Mouse (Mus musculus) G1E (cell line): ENCODE measurements around the gene Best1. TPM values are rescaled to one million over a fixed set of nuclear protein-coding genes. Genes with fewer than 3 reads are reported as not detected.

Source experiments
- ATAC-seq: 2 replicates; pipeline ENCODE4 v1.8.0; 2016; ENCODE audit warnings: mild to moderate bottlenecking; ENCODE audit not compliant: insufficient number of reproducible peaks, poor library complexity, low FRiP score, severe bottlenecking; ENCODE audit errors: extremely low read depth
- DNase-seq: peaks from one replicate; pipeline ENCODE4 v3.0.0; 2012; ENCODE audit warnings: low spot score
- H3K27me3 ChIP-seq: 2 replicates; pipeline ENCODE4 v1.6.1; 2012; ENCODE audit warnings: mild to moderate bottlenecking, low read length, inconsistent platforms; ENCODE audit not compliant: insufficient read depth
- H3K36me3 ChIP-seq: replicated peaks from 2 replicates; pipeline ENCODE3; 2012; ENCODE audit warnings: mild to moderate bottlenecking, inconsistent platforms
- H3K4me1 ChIP-seq: 2 replicates; pipeline ENCODE4 v1.6.1; 2012; ENCODE audit warnings: low read depth, low read length, inconsistent platforms, mixed read lengths; ENCODE audit not compliant: insufficient read depth
- H3K4me3 ChIP-seq: 2 replicates; pipeline ENCODE4 v1.5.1; 2012; ENCODE audit warnings: low read depth, mild to moderate bottlenecking, inconsistent platforms, low read length, moderate library complexity, mixed read lengths
- H3K9me3 ChIP-seq: replicated peaks from 2 replicates; pipeline ENCODE4 v1.6.1; 2012; ENCODE audit warnings: inconsistent platforms
- CTCF ChIP-seq: IDR thresholded peaks from 2 replicates; pipeline ENCODE4 v1.5.1; 2012; ENCODE audit warnings: low read depth, low read length, inconsistent platforms, mixed read lengths
- GATA1 ChIP-seq: IDR thresholded peaks from 2 replicates; pipeline ENCODE4 v1.6.1; 2012; ENCODE audit warnings: borderline replicate concordance, low read length, inconsistent platforms, mixed read lengths
- GATA2 ChIP-seq: IDR thresholded peaks from 2 replicates; pipeline ENCODE4 v1.6.1; 2012; ENCODE audit warnings: low read depth, low read length, inconsistent platforms, borderline replicate concordance
- POLR2AphosphoS5 ChIP-seq: IDR thresholded peaks from 2 replicates; pipeline ENCODE4 v1.6.1; 2012; ENCODE audit warnings: low read depth, low read length, inconsistent platforms; ENCODE audit not compliant: insufficient replicate concordance
- TAL1 ChIP-seq: conservative IDR thresholded peaks from 2 replicates; pipeline ENCODE4 v1.6.1; 2012; ENCODE audit warnings: low read depth, low read length, inconsistent platforms, mixed read lengths
- polyA plus RNA-seq: library from polyadenylated mRNA; stranded (reverse); fragments of >175 nt; gene quantifications from 2 replicates; pipeline ENCODE4 v1.2.3, GENCODE M21; 2012
- total RNA-seq, 2 experiments: library from RNA; stranded (forward) in 1 of 2; stranded (reverse) in 1 of 2; fragments of 200-1000 nt in 1 of 2; fragments of >200 nt in 1 of 2; fragmentation: Nextera tagmentation in 1 of 2; gene quantifications; 2 replicates each; pipeline ENCODE4 v1.2.3; 2014 to 2017

Gene Best1
- total and polyA plus RNA-seq, 3 experiments: 0.03 to 0.22 TPM; not detected in 1

GRCm38 (mm10) chr19:10012827-10013278 lies 11.4 kb upstream of the Best1 start:
- Histone ChIP-seq H3K36me3 (no peaks in the 10 kb centered on the region), H3K9me3 (no peaks in the 10 kb centered on the region), H3K4me1 (peaks cover 72% of the 10 kb centered on the region), H3K4me3 (no peak overlapping the region; the same call in 1 of the 2 replicates), H3K27me3 (peaks cover 8% of the 10 kb centered on the region; the same call in 1 of the 2 replicates)
- DNase-seq (no peak), ATAC-seq (no peak)
- no peak for TF ChIP-seq GATA2
- TF ChIP-seq GATA1: no peak
- TF ChIP-seq TAL1: no peak
- TF ChIP-seq CTCF: no peak
- no peak for TF ChIP-seq POLR2AphosphoS5

GRCm38 (mm10) chr19:10011408-10011807 lies 10.0 kb upstream of the Best1 start:
- peaks cover 58% of the 10 kb centered on the region for H3K4me1 ChIP-seq
- H3K9me3 ChIP-seq: no peaks in the 10 kb centered on the region
- no peak overlapping the region for H3K4me3 ChIP-seq
- H3K27me3 ChIP-seq: peaks cover 10% of the 10 kb centered on the region; the same call in 1 of the 2 replicates
- ATAC-seq: no peak
- no peaks in the 10 kb centered on the region for H3K36me3 ChIP-seq
- no peak for DNase-seq
- no peak for TF ChIP-seq TAL1
- no peak for TF ChIP-seq GATA2
- no peak for TF ChIP-seq CTCF
- TF ChIP-seq GATA1: no peak
- TF ChIP-seq POLR2AphosphoS5: no peak

- no peak overlapping the region for H3K4me3 ChIP-seq
- peaks cover 5% of the 10 kb centered on the region for H3K9me3 ChIP-seq
- peaks cover 11% of the 10 kb centered on the region for H3K4me1 ChIP-seq
- peaks cover 15% of the 10 kb centered on the region for H3K27me3 ChIP-seq
- no peak for ATAC-seq
- H3K36me3 ChIP-seq: no peaks in the 10 kb centered on the region
- DNase-seq: no peak
- TF ChIP-seq TAL1 (no peak), GATA1 (no peak), GATA2 (no peak), CTCF (no peak), POLR2AphosphoS5 (no peak)
Measured at GRCm38 (mm10) chr19:10003696-10004095, 2.3 kb upstream of the Best1 start.

GRCm38 (mm10) chr19:10000330-10000729 lies 1.1 kb downstream of the Best1 start:
- ATAC-seq (no peak), DNase-seq (no peak)
- Histone ChIP-seq H3K4me3 (no peak overlapping the region), H3K36me3 (no peaks in the 10 kb centered on the region), H3K4me1 (peaks cover 24% of the 10 kb centered on the region), H3K27me3 (peaks cover 22% of the 10 kb centered on the region), H3K9me3 (peaks cover 5% of the 10 kb centered on the region)
- TF ChIP-seq GATA1 (no peak), CTCF (peak; percentile 43; the same call in 1 of the 2 replicates), TAL1 (no peak), GATA2 (no peak)

- TF ChIP-seq CTCF (no peak), GATA2 (no peak), TAL1 (no peak), GATA1 (no peak), POLR2AphosphoS5 (no peak)
- Histone ChIP-seq H3K4me1 (peaks cover 29% of the 10 kb centered on the region), H3K4me3 (no peak overlapping the region), H3K27me3 (peaks cover 22% of the 10 kb centered on the region), H3K36me3 (no peaks in the 10 kb centered on the region), H3K9me3 (peaks cover 5% of the 10 kb centered on the region)
- ATAC-seq (no peak), DNase-seq (no peak)
Measured at GRCm38 (mm10) chr19:9998736-9999486, 2.5 kb downstream of the Best1 start.

GRCm38 (mm10) chr19:9998063-9998416 lies 3.4 kb downstream of the Best1 start:
- ATAC-seq: no peak
- Histone ChIP-seq H3K36me3 (no peaks in the 10 kb centered on the region), H3K27me3 (peaks cover 22% of the 10 kb centered on the region), H3K4me3 (no peak overlapping the region), H3K4me1 (peaks cover 35% of the 10 kb centered on the region), H3K9me3 (peaks cover 5% of the 10 kb centered on the region)
- DNase-seq: no peak
- TF ChIP-seq CTCF (no peak), GATA2 (no peak), GATA1 (no peak)
